Mouse (Mus musculus) hindbrain, embryonic 14.5 days (tissue): ENCODE data around the gene 4930407I10Rik. TPM values are rescaled to one million over a fixed set of nuclear protein-coding genes. Genes with fewer than 3 reads are reported as not detected.

Experiments
- ATAC-seq: fragments of 200-750 bp; cut with Nextera tagmentation; 2 replicates; pipeline ENCODE4 v1.8.0; 2017; ENCODE audit warnings: moderate number of reproducible peaks, mild to moderate bottlenecking, moderate TSS enrichment, moderate library complexity; ENCODE audit not compliant: low FRiP score
- DNase-seq: peaks from one replicate; pipeline ENCODE4 v3.0.0-alpha.2; 2015; ENCODE audit warnings: low spot score
- H3K27ac ChIP-seq: fragments of 300-500 bp; sonication (generic); 2 replicates; pipeline ENCODE4 v1.5.1; 2014; ENCODE audit warnings: mild to moderate bottlenecking, moderate library complexity
- H3K27me3 ChIP-seq: fragments of 300-500 bp; sonication (generic); 2 replicates; pipeline ENCODE4 v1.6.1; 2014; ENCODE audit warnings: mild to moderate bottlenecking, low read length, mixed read lengths; ENCODE audit not compliant: control insufficient read depth, insufficient read depth
- H3K36me3 ChIP-seq: fragments of 300-500 bp; sonication (generic); replicated peaks from 2 replicates; pipeline ENCODE4 v1.6.1; 2014; ENCODE audit not compliant: control insufficient read depth, insufficient read depth
- H3K4me1 ChIP-seq: fragments of 300-500 bp; sonication (generic); replicated peaks from 2 replicates; pipeline ENCODE4 v1.6.1; 2014; ENCODE audit warnings: antibody characterized with exemption, low read length, mixed read lengths; ENCODE audit not compliant: control insufficient read depth, insufficient read depth
- H3K4me2 ChIP-seq: fragments of 300-500 bp; sonication (generic); replicated peaks from 2 replicates; pipeline ENCODE4 v1.6.1; 2014; ENCODE audit warnings: mild to moderate bottlenecking, moderate library complexity
- H3K4me3 ChIP-seq: fragments of 300-500 bp; sonication (generic); replicated peaks from 2 replicates; pipeline ENCODE4 v1.5.1; 2014; ENCODE audit warnings: mild to moderate bottlenecking, low read length
- H3K9ac ChIP-seq: fragments of 300-500 bp; sonication (generic); 2 replicates; pipeline ENCODE4 v1.6.1; 2014
- H3K9me3 ChIP-seq: fragments of 300-500 bp; sonication (generic); 2 replicates; pipeline ENCODE4 v1.6.1; 2016; ENCODE audit warnings: low read length; ENCODE audit not compliant: control insufficient read depth
- WGBS: fragments of 180-500 bp; shearing (Covaris S2); extraction: QIAGEN DNeasy Blood & Tissue Kit; methylation state at CpG from one replicate; pipeline ENCODE4 v1.1.7; 2014; 5-methylcytosine and 5-hydroxymethylcytosine counted together
- polyA plus RNA-seq: library from polyadenylated mRNA; unstranded; fragments of >200 nt; fragmentation: Nextera tagmentation; extraction: Ambion mirVana; gene quantifications from 2 replicates; pipeline ENCODE4 v1.2.1, GENCODE M21; 2014

4930407I10Rik gene
- polyA plus RNA-seq, 1 experiment from 2014 or later: not detected

GRCm38 (mm10) chr15:82081161-82081560, 22.2 kb downstream of the 4930407I10Rik start:
- DNase-seq (no peak), ATAC-seq (0 out of 2 replicates have a peak, but pooled peaks have one; percentile 24)
- Histone ChIP-seq H3K4me3 (no peak overlapping the region), H3K4me1 (no peaks in the 10 kb centered on the region), H3K36me3 (no peaks in the 10 kb centered on the region), H3K27ac (no peak overlapping the region), H3K27me3 (no peaks in the 10 kb centered on the region), H3K9ac (no peak overlapping the region), H3K9me3 (no peaks in the 10 kb centered on the region), H3K4me2 (no peak overlapping the region)
- 34% methylated on average over 7 of the region's 7 CpGs for WGBS

- no peaks in the 10 kb centered on the region for H3K36me3 ChIP-seq
- no peak overlapping the region for H3K27ac ChIP-seq
- 85% methylated on average over 9 of the region's 9 CpGs for WGBS
- H3K9ac ChIP-seq: no peak overlapping the region
- ATAC-seq (no peak), DNase-seq (no peak)
- no peaks in the 10 kb centered on the region for H3K27me3 ChIP-seq
- no peaks in the 10 kb centered on the region for H3K4me1 ChIP-seq
- H3K4me3 ChIP-seq: no peak overlapping the region
- H3K9me3 ChIP-seq: no peaks in the 10 kb centered on the region
- H3K4me2 ChIP-seq: no peak overlapping the region
These were observed 26.7 kb downstream of the 4930407I10Rik start for GRCm38 (mm10) chr15:82085606-82086005.

GRCm38 (mm10) chr15:82086131-82086530, 27.2 kb downstream of the 4930407I10Rik start:
- DNase-seq (no peak), ATAC-seq (no peak)
- no peaks in the 10 kb centered on the region for H3K36me3 ChIP-seq
- no peak overlapping the region for H3K4me3 ChIP-seq
- no peaks in the 10 kb centered on the region for H3K4me1 ChIP-seq
- H3K9me3 ChIP-seq: no peaks in the 10 kb centered on the region
- H3K4me2 ChIP-seq: no peak overlapping the region
- H3K9ac ChIP-seq: no peak overlapping the region
- H3K27me3 ChIP-seq: no peaks in the 10 kb centered on the region
- 81% methylated on average over 12 of the region's 12 CpGs for WGBS
- no peak overlapping the region for H3K27ac ChIP-seq

- H3K4me3 ChIP-seq: no peak overlapping the region
- H3K9me3 ChIP-seq: no peaks in the 10 kb centered on the region
- ATAC-seq (no peak), DNase-seq (no peak)
- WGBS: 12% methylated on average over 10 of the region's 10 CpGs
- H3K4me2 ChIP-seq: no peak overlapping the region
- no peaks in the 10 kb centered on the region for H3K27me3 ChIP-seq
- no peak overlapping the region for H3K27ac ChIP-seq
- no peaks in the 10 kb centered on the region for H3K36me3 ChIP-seq
- no peaks in the 10 kb centered on the region for H3K4me1 ChIP-seq
- no peak overlapping the region for H3K9ac ChIP-seq
These were observed 28.3 kb downstream of the 4930407I10Rik start for GRCm38 (mm10) chr15:82087266-82087665.

- Histone ChIP-seq H3K4me3 (no peak overlapping the region), H3K9ac (no peak overlapping the region), H3K27ac (no peak overlapping the region), H3K27me3 (no peaks in the 10 kb centered on the region), H3K9me3 (no peaks in the 10 kb centered on the region), H3K4me1 (no peaks in the 10 kb centered on the region), H3K36me3 (no peaks in the 10 kb centered on the region), H3K4me2 (no peak overlapping the region)
- ATAC-seq (no peak), DNase-seq (no peak)
- WGBS: 86% methylated on average over 7 of the region's 7 CpGs
These were observed 32.1 kb downstream of the 4930407I10Rik start for GRCm38 (mm10) chr15:82091061-82091460.

- H3K27me3 ChIP-seq: no peaks in the 10 kb centered on the region; the same call in 1 of the 2 replicates
- DNase-seq: no peak
- 17% methylated on average over 8 of the region's 8 CpGs for WGBS
- H3K4me1 ChIP-seq: no peaks in the 10 kb centered on the region
- H3K4me2 ChIP-seq: no peak overlapping the region
- no peaks in the 10 kb centered on the region for H3K36me3 ChIP-seq
- H3K27ac ChIP-seq: no peak overlapping the region
- no peak overlapping the region for H3K9ac ChIP-seq
- H3K4me3 ChIP-seq: no peak overlapping the region
- no peak for ATAC-seq
- no peaks in the 10 kb centered on the region for H3K9me3 ChIP-seq
These were observed 48.1 kb downstream of the 4930407I10Rik start for GRCm38 (mm10) chr15:82106953-82107555.

Other genes with a start within 250 kb of the 4930407I10Rik start
- 13.4 and 14.9 TPM in 2 replicates for gene Tob2, start 200.4 kb upstream of the 4930407I10Rik start, polyA plus RNA-seq
- 117 and 130 TPM in 2 replicates for gene Phf5a, start 187.2 kb upstream of the 4930407I10Rik start, polyA plus RNA-seq
- gene Aco2, start 186.8 kb upstream of the 4930407I10Rik start, polyA plus RNA-seq: 252 and 281 TPM in 2 replicates
- 85.5 and 100.0 TPM in 2 replicates for gene Polr3h, start 132.9 kb upstream of the 4930407I10Rik start, polyA plus RNA-seq
- gene Csdc2, start 122.4 kb upstream of the 4930407I10Rik start, polyA plus RNA-seq: 183 and 199 TPM in 2 replicates
- gene Pmm1, start 98.2 kb upstream of the 4930407I10Rik start, polyA plus RNA-seq: 89.0 and 103 TPM in 2 replicates
- not detected in 2 replicates for gene 1700029P11Rik, start 78.6 kb upstream of the 4930407I10Rik start, polyA plus RNA-seq
- 36.7 and 38.7 TPM in 2 replicates for gene Xrcc6, start 71.3 kb upstream of the 4930407I10Rik start, polyA plus RNA-seq
- gene Desi1, start 25.3 kb upstream of the 4930407I10Rik start, polyA plus RNA-seq: 53.2 and 61.3 TPM in 2 replicates
- gene Snu13, start 11.6 kb upstream of the 4930407I10Rik start, polyA plus RNA-seq: 235 and 252 TPM in 2 replicates
- 0.08 and 0.09 TPM in 2 replicates for gene Mei1, start 10.8 kb downstream of the 4930407I10Rik start, polyA plus RNA-seq
- gene Ccdc134, start 68.8 kb downstream of the 4930407I10Rik start, polyA plus RNA-seq: 12.9 and 13.8 TPM in 2 replicates
- 153 and 154 TPM in 2 replicates for gene Srebf2, start 88.0 kb downstream of the 4930407I10Rik start, polyA plus RNA-seq
- gene Shisa8, start 153.7 kb downstream of the 4930407I10Rik start, polyA plus RNA-seq: 3.4 and 6.3 TPM in 2 replicates
- 0.51 and 0.68 TPM in 2 replicates for gene Tnfrsf13c, start 165.2 kb downstream of the 4930407I10Rik start, polyA plus RNA-seq
- gene Cenpm, start 185.6 kb downstream of the 4930407I10Rik start, polyA plus RNA-seq: 17.0 and 18.0 TPM in 2 replicates
- gene 1500009C09Rik, start 193.2 kb downstream of the 4930407I10Rik start, polyA plus RNA-seq: 10.2 and 13.2 TPM in 2 replicates
- gene Sept3, start 215.7 kb downstream of the 4930407I10Rik start, polyA plus RNA-seq: 375 and 410 TPM in 2 replicates
- gene Wbp2nl, start 239.8 kb downstream of the 4930407I10Rik start, polyA plus RNA-seq: 0.17 and 0.29 TPM in 2 replicates